Mouse (Mus musculus): ENCODE measurements around the gene Pnkd. TPM values are rescaled to one million over a fixed set of nuclear protein-coding genes. Genes with fewer than 3 reads are reported as not detected.
"Not testable (repeated sequence)": the region's sequence is repeated elsewhere in the genome, so short reads cannot be mapped to it uniquely, and the experiment has no call there.

Pnkd gene
- polyA plus RNA-seq, 1 experiment, result 62.6 TPM

GRCm38 (mm10) chr1:74335033-74335432 is 50.3 kb downstream of the Pnkd start:
- Histone ChIP-seq H3K27ac (ENCODE audit: insufficient read depth, low read depth, low read length) (no peak overlapping the region), H3K4me3 (ENCODE audit: low read depth, low read length) (no peak overlapping the region), H3K27me3 (ENCODE audit: control insufficient read depth, insufficient read depth, low read length) (no peaks in the 10 kb centered on the region), H3K4me1 (ENCODE audit: control insufficient read depth, insufficient read depth, insufficient read length, low read length) (peaks cover 26% of the 10 kb centered on the region), H3K36me3 (ENCODE audit: control insufficient read depth, insufficient read depth, low read length) (no peaks in the 10 kb centered on the region)
- 78% methylated on average over 4 of the region's 4 CpGs for WGBS
- TF ChIP-seq CTCF (IDR thresholded peaks at IDR 0.05; ENCODE audit: extremely low read depth, insufficient read length, insufficient replicate concordance, low read depth, low read length) (no peak), POLR2A (IDR thresholded peaks at IDR 0.05; ENCODE audit: low read depth, low read length) (no peak)

- no peak for TF ChIP-seq POLR2A (IDR thresholded peaks at IDR 0.05; ENCODE audit: low read depth, low read length)
- TF ChIP-seq CTCF (IDR thresholded peaks at IDR 0.05; ENCODE audit: extremely low read depth, insufficient read length, insufficient replicate concordance, low read depth, low read length), result no peak
- H3K36me3 ChIP-seq (ENCODE audit: control insufficient read depth, insufficient read depth, low read length), result no peaks in the 10 kb centered on the region
- WGBS, result 80% methylated on average over 6 of the region's 6 CpGs
Measured at GRCm38 (mm10) chr1:74335436-74336170, 50.9 kb downstream of the Pnkd start.

GRCm38 (mm10) chr1:74337241-74337771 is 52.6 kb downstream of the Pnkd start:
- Histone ChIP-seq H3K4me1 (ENCODE audit: control insufficient read depth, insufficient read depth, insufficient read length, low read length) (peaks cover 8% of the 10 kb centered on the region; the same call in 1 of the 2 replicates), H3K4me3 (ENCODE audit: low read depth, low read length) (no peak overlapping the region), H3K27ac (ENCODE audit: insufficient read depth, low read depth, low read length) (no peak overlapping the region), H3K27me3 (ENCODE audit: control insufficient read depth, insufficient read depth, low read length) (no peaks in the 10 kb centered on the region), H3K36me3 (ENCODE audit: control insufficient read depth, insufficient read depth, low read length) (no peaks in the 10 kb centered on the region)
- WGBS, result 87% methylated on average over 3 of the region's 3 CpGs
- no peak for TF ChIP-seq CTCF (IDR thresholded peaks at IDR 0.05; ENCODE audit: extremely low read depth, insufficient read length, insufficient replicate concordance, low read depth, low read length)
- TF ChIP-seq POLR2A (IDR thresholded peaks at IDR 0.05; ENCODE audit: low read depth, low read length), result no peak

More at GRCm38 (mm10) chr1:74335436-74336170, 50.9 kb downstream of the Pnkd start:
- H3K4me1 ChIP-seq (ENCODE audit: control insufficient read depth, insufficient read depth, insufficient read length, low read length), result peaks cover 24% of the 10 kb centered on the region; the same call in 1 of the 2 replicates
- H3K4me3 ChIP-seq (ENCODE audit: low read depth, low read length), result no peak overlapping the region
- H3K27me3 ChIP-seq (ENCODE audit: control insufficient read depth, insufficient read depth, low read length), result no peaks in the 10 kb centered on the region
- no peak overlapping the region for H3K27ac ChIP-seq (ENCODE audit: insufficient read depth, low read depth, low read length)

DNA sequence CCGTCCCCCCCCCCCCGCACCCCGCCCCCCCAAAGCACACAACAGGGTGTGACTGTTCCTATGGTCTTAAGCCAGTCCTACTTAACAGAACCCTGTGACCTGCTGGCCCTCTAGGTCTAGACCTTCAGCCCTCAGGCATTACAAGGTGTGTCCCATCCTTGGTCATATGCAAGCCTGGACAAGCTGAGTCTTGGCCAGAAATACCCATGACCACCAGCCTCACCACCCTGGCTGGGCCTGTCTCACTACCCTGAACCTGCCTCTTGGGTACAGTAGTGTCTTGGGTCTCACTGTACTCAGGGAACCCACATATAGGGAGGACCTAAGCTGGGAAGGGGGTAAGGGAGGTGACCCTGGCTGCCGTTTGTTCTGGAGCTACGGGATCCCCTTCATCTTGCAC is 53.3 kb downstream of the Pnkd start:
- Histone ChIP-seq H3K4me1 (ENCODE audit: control insufficient read depth, insufficient read depth, insufficient read length, low read length) (peaks cover 6% of the 10 kb centered on the region; the same call in 1 of the 2 replicates), H3K4me3 (ENCODE audit: low read depth, low read length) (no peak overlapping the region), H3K36me3 (ENCODE audit: control insufficient read depth, insufficient read depth, low read length) (no peaks in the 10 kb centered on the region), H3K27me3 (ENCODE audit: control insufficient read depth, insufficient read depth, low read length) (no peaks in the 10 kb centered on the region), H3K27ac (ENCODE audit: insufficient read depth, low read depth, low read length) (no peak overlapping the region)
- 91% methylated on average over 5 of the region's 5 CpGs for WGBS
- TF ChIP-seq CTCF (IDR thresholded peaks at IDR 0.05; ENCODE audit: extremely low read depth, insufficient read length, insufficient replicate concordance, low read depth, low read length), result no peak
- TF ChIP-seq POLR2A (IDR thresholded peaks at IDR 0.05; ENCODE audit: low read depth, low read length), result no peak

GRCm38 (mm10) chr1:74338626-74339025 is 53.9 kb downstream of the Pnkd start:
- no peaks in the 10 kb centered on the region for H3K27me3 ChIP-seq (ENCODE audit: control insufficient read depth, insufficient read depth, low read length)
- no peaks in the 10 kb centered on the region for H3K36me3 ChIP-seq (ENCODE audit: control insufficient read depth, insufficient read depth, low read length)
- H3K4me1 ChIP-seq (ENCODE audit: control insufficient read depth, insufficient read depth, insufficient read length, low read length), result peaks cover 2% of the 10 kb centered on the region; the same call in 1 of the 2 replicates
- WGBS, result 84% methylated on average over 4 of the region's 4 CpGs
- no peak overlapping the region for H3K4me3 ChIP-seq (ENCODE audit: low read depth, low read length)
- no peak overlapping the region for H3K27ac ChIP-seq (ENCODE audit: insufficient read depth, low read depth, low read length)
- no peak for TF ChIP-seq CTCF (IDR thresholded peaks at IDR 0.05; ENCODE audit: extremely low read depth, insufficient read length, insufficient replicate concordance, low read depth, low read length)
- no peak for TF ChIP-seq POLR2A (IDR thresholded peaks at IDR 0.05; ENCODE audit: low read depth, low read length)

- no peaks in the 10 kb centered on the region for H3K27me3 ChIP-seq (ENCODE audit: control insufficient read depth, insufficient read depth, low read length)
- WGBS, result 93% methylated on average over 9 of the region's 9 CpGs
- TF ChIP-seq POLR2A (IDR thresholded peaks at IDR 0.05; ENCODE audit: low read depth, low read length) (no peak), CTCF (IDR thresholded peaks at IDR 0.05; ENCODE audit: extremely low read depth, insufficient read length, insufficient replicate concordance, low read depth, low read length) (no peak)
- H3K36me3 ChIP-seq (ENCODE audit: control insufficient read depth, insufficient read depth, low read length), result no peaks in the 10 kb centered on the region
- H3K4me1 ChIP-seq (ENCODE audit: control insufficient read depth, insufficient read depth, insufficient read length, low read length), result peaks cover 2% of the 10 kb centered on the region; the same call in 1 of the 2 replicates
- H3K4me3 ChIP-seq (ENCODE audit: low read depth, low read length), result no peak overlapping the region
- no peak overlapping the region for H3K27ac ChIP-seq (ENCODE audit: insufficient read depth, low read depth, low read length)
Measured at GRCm38 (mm10) chr1:74339917-74340316, 55.2 kb downstream of the Pnkd start.

GRCm38 (mm10) chr1:74340361-74340764 is 55.6 kb downstream of the Pnkd start:
- Histone ChIP-seq H3K4me3 (ENCODE audit: low read depth, low read length) (no peak overlapping the region), H3K27ac (ENCODE audit: insufficient read depth, low read depth, low read length) (no peak overlapping the region), H3K4me1 (ENCODE audit: control insufficient read depth, insufficient read depth, insufficient read length, low read length) (peaks cover 2% of the 10 kb centered on the region; the same call in 1 of the 2 replicates), H3K36me3 (ENCODE audit: control insufficient read depth, insufficient read depth, low read length) (no peaks in the 10 kb centered on the region), H3K27me3 (ENCODE audit: control insufficient read depth, insufficient read depth, low read length) (no peaks in the 10 kb centered on the region)
- TF ChIP-seq CTCF (IDR thresholded peaks at IDR 0.05; ENCODE audit: extremely low read depth, insufficient read length, insufficient replicate concordance, low read depth, low read length) (no peak), POLR2A (IDR thresholded peaks at IDR 0.05; ENCODE audit: low read depth, low read length) (no peak)
- WGBS, result 54% methylated on average over 6 of the region's 6 CpGs

- H3K27me3 ChIP-seq (ENCODE audit: control insufficient read depth, insufficient read depth, low read length); H3K27ac ChIP-seq (ENCODE audit: insufficient read depth, low read depth, low read length); H3K36me3 ChIP-seq (ENCODE audit: control insufficient read depth, insufficient read depth, low read length); H3K4me3 ChIP-seq (ENCODE audit: low read depth, low read length); H3K4me1 ChIP-seq (ENCODE audit: control insufficient read depth, insufficient read depth, insufficient read length, low read length): not testable (repeated sequence)
- 93% methylated on average over 4 of the region's 4 CpGs for WGBS
Measured at GRCm38 (mm10) chr1:74340992-74341391, 56.3 kb downstream of the Pnkd start.

Data from small intestine, adult 2 months (tissue).